Mouse (Mus musculus) midbrain, embryonic 16.5 days (tissue): ENCODE results near the gene Fev. TPM values are rescaled to one million over a fixed set of nuclear protein-coding genes. Genes with fewer than 3 reads are reported as not detected.

Source experiments
- ATAC-seq: fragments of 200-750 bp; cut with Nextera tagmentation; 2 replicates; pipeline ENCODE4 v1.8.0; 2017; ENCODE audit warnings: moderate TSS enrichment
- H3K27ac ChIP-seq: fragments of 300-500 bp; sonication (generic); 2 replicates; pipeline ENCODE4 v1.5.1; 2014; ENCODE audit warnings: mild to moderate bottlenecking, low read length, mixed read lengths
- H3K27me3 ChIP-seq: fragments of 300-500 bp; sonication (generic); 2 replicates; pipeline ENCODE4 v1.6.1; 2014; ENCODE audit warnings: low read depth, low read length, mixed read lengths; ENCODE audit not compliant: control insufficient read depth, insufficient read depth
- H3K36me3 ChIP-seq: fragments of 300-500 bp; sonication (generic); 2 replicates; pipeline ENCODE4 v1.6.1; 2014; ENCODE audit warnings: mild to moderate bottlenecking, low read length, moderate library complexity, mixed read lengths; ENCODE audit not compliant: control insufficient read depth, insufficient read depth
- H3K4me1 ChIP-seq: fragments of 300-500 bp; sonication (generic); 2 replicates; pipeline ENCODE4 v1.6.1; 2014; ENCODE audit warnings: mild to moderate bottlenecking, low read length, mixed read lengths; ENCODE audit not compliant: control insufficient read depth, insufficient read depth
- H3K4me2 ChIP-seq: fragments of 300-500 bp; sonication (generic); 2 replicates; pipeline ENCODE4 v1.6.1; 2014; ENCODE audit warnings: mild to moderate bottlenecking, low read length, mixed read lengths
- H3K4me3 ChIP-seq: fragments of 300-500 bp; sonication (generic); 2 replicates; pipeline ENCODE4 v1.5.1; 2014; ENCODE audit warnings: low read depth, mild to moderate bottlenecking, low read length, moderate library complexity, mixed read lengths
- H3K9ac ChIP-seq: fragments of 300-500 bp; sonication (generic); 2 replicates; pipeline ENCODE4 v1.6.1; 2014; ENCODE audit warnings: low read depth, low read length, mixed read lengths
- H3K9me3 ChIP-seq: fragments of 300-500 bp; sonication (generic); replicated peaks from 2 replicates; pipeline ENCODE4 v1.6.1; 2014; ENCODE audit warnings: mild to moderate bottlenecking, low read length, mixed read lengths; ENCODE audit not compliant: control insufficient read depth, poor library complexity, severe bottlenecking
- WGBS: fragments of 180-500 bp; shearing (Covaris S2); extraction: QIAGEN DNeasy Blood & Tissue Kit; methylation state at CpG from one replicate; pipeline ENCODE4 v1.1.7; 2014; 5-methylcytosine and 5-hydroxymethylcytosine counted together
- polyA plus RNA-seq: library from polyadenylated mRNA; unstranded; fragments of >200 nt; fragmentation: Nextera tagmentation; extraction: Ambion mirVana; gene quantifications from 2 replicates; pipeline ENCODE4 v1.2.1, GENCODE M21; 2015

Gene Fev
- polyA plus RNA-seq, 1 experiment from 2014 or later: 1.6 TPM

- Histone ChIP-seq H3K9ac (no peak overlapping the region), H3K4me2 (no peak overlapping the region; the same call in 1 of the 2 replicates), H3K4me3 (peak overlapping the region; percentile 47; the same call in 1 of the 2 replicates), H3K27me3 (peaks cover 60% of the 10 kb centered on the region), H3K9me3 (no peaks in the 10 kb centered on the region), H3K27ac (no peak overlapping the region), H3K4me1 (peaks cover 30% of the 10 kb centered on the region), H3K36me3 (no peaks in the 10 kb centered on the region)
- no peak for ATAC-seq
- WGBS: 3% methylated on average over 8 of the region's 8 CpGs
These were observed 2.4 kb downstream of the Fev start for GRCm38 (mm10) chr1:74882828-74883227.

DNA sequence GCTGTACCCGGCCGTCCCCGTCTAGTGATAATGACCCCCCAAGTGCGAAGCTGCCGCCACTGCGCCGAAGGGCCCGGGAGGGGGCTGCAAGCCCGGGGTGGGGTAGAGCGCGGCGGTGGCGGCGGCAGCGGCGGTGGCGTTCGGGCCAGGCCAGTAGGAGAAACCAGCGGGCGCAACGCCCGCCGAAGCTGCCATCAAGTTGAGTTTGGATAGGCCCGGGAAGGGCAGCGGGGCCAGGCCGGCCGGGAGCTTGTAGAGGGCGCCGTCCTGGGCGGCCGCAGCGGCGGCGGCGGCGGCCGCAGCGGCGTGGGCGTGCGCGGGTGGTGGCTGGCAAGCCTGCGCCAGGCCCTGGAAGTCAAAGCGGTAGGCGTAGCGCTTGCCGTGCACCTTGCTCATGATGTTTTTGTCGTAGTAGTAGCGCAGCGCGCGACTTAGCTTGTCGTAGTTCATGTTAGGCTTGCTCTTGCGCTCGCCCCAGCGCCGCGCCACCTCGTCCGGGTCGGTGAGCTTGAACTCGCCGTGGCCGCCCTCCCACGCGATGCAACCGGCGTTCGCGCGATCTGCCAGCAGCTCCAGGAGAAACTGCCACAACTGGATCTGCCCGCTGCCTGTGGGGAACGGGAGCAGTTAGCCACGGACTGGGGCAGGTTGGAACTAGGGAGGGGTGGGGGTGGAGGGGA, 3.0 kb downstream of the Fev start:
- peak overlapping the region; percentile 84 for H3K4me2 ChIP-seq
- no peak overlapping the region for H3K27ac ChIP-seq
- peak overlapping the region; percentile 56 for H3K9ac ChIP-seq
- no peaks in the 10 kb centered on the region for H3K36me3 ChIP-seq
- peak overlapping the region; percentile 47 for H3K4me3 ChIP-seq
- no peak for ATAC-seq
- H3K4me1 ChIP-seq: peaks cover 30% of the 10 kb centered on the region
- no peaks in the 10 kb centered on the region for H3K9me3 ChIP-seq
- H3K27me3 ChIP-seq: peaks cover 54% of the 10 kb centered on the region
- whole genome bisulfite sequencing: 1% methylated on average over 57 of the region's 74 CpGs

GRCm38 (mm10) chr1:74880785-74881360, 4.3 kb downstream of the Fev start:
- WGBS: 3% methylated on average over 18 of the region's 18 CpGs
- H3K36me3 ChIP-seq: no peaks in the 10 kb centered on the region
- peaks cover 41% of the 10 kb centered on the region for H3K27me3 ChIP-seq
- no peak overlapping the region for H3K27ac ChIP-seq
- ATAC-seq: peak; percentile 52; the same call in 1 of the 2 replicates
- H3K4me2 ChIP-seq: peak overlapping the region; percentile 25
- H3K4me1 ChIP-seq: peaks cover 29% of the 10 kb centered on the region
- H3K9me3 ChIP-seq: no peaks in the 10 kb centered on the region
- H3K9ac ChIP-seq: no peak overlapping the region
- no peak overlapping the region for H3K4me3 ChIP-seq

DNA sequence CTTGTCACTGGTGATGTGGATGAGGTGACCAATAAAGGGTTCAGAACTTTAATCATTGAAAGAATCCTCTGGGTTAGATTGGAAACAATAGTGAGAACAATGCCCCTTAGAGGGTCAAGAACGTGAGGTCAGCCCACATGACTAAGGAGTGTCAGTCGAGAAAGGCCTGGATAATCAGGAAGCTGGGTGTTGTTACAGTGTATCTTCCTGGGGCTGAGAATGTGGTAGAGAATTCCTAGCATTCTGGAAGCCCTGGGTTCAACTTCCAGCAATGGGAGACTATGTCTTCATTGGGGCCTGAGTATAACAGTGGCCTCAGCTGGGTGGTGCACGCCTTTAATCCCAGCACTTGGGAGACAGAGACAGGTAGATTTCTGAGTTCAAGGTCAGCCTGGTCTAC, 8.0 kb downstream of the Fev start:
- Histone ChIP-seq H3K9ac (no peak overlapping the region), H3K9me3 (no peaks in the 10 kb centered on the region), H3K27me3 (peaks cover 14% of the 10 kb centered on the region), H3K4me2 (no peak overlapping the region), H3K27ac (no peak overlapping the region), H3K36me3 (no peaks in the 10 kb centered on the region), H3K4me3 (no peak overlapping the region), H3K4me1 (peaks cover 9% of the 10 kb centered on the region)
- WGBS: 49% methylated on average over 3 of the region's 3 CpGs
- ATAC-seq: no peak

- 46% methylated on average over 2 of the region's 2 CpGs for WGBS
- no peak overlapping the region for H3K4me3 ChIP-seq
- no peaks in the 10 kb centered on the region; the same call in 1 of the 2 replicates for H3K27me3 ChIP-seq
- H3K9ac ChIP-seq: no peak overlapping the region
- no peaks in the 10 kb centered on the region for H3K36me3 ChIP-seq
- peaks cover 5% of the 10 kb centered on the region; the same call in 1 of the 2 replicates for H3K4me1 ChIP-seq
- no peak overlapping the region for H3K27ac ChIP-seq
- peak; percentile 56; the same call in 1 of the 2 replicates for ATAC-seq
- H3K9me3 ChIP-seq: no peaks in the 10 kb centered on the region
- H3K4me2 ChIP-seq: no peak overlapping the region
These were observed 13.0 kb downstream of the Fev start for GRCm38 (mm10) chr1:74872218-74872617.

- Histone ChIP-seq H3K9ac (no peak overlapping the region), H3K27me3 (no peaks in the 10 kb centered on the region), H3K4me2 (no peak overlapping the region), H3K9me3 (no peaks in the 10 kb centered on the region), H3K4me3 (no peak overlapping the region), H3K27ac (no peak overlapping the region), H3K4me1 (peaks cover 20% of the 10 kb centered on the region), H3K36me3 (no peaks in the 10 kb centered on the region)
- no peak for ATAC-seq
These were observed 23.4 kb downstream of the Fev start for GRCm38 (mm10) chr1:74861783-74862182.

DNA sequence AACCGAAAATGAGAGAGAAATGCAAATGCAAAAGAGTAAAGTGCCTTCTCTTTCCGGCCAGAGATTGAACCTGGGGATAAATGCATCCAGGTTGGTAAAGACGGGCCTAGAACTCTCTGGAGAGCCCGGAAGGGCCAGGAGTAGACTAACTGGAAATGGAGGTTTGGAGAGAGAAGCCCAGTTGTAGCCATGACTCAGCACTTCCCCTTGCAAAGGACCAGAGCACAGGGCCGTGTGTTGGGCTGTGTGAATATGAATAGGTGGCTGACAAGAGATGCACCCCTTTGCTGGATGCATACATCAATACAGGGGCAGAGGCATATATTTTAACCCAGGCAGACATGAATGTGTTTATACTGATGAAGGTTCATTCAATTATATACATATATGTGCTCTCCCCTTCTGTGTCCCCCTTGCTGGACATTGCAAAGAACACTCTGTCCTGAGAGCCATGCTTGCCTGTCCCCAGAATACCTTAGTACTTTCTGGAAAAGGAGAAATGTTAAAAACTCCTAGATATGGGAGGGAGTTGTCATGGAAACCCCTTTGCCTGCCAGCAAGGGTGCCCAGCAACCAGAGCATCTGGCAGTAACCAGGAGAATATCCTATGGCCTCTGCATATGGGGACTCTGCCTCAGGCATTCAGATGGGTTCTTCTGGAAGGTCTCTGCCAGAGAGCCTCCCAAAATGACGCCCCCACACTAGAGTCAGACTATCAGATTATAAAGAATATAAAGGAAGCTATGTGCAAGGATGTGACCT, 25.8 kb downstream of the Fev start:
- no peak for ATAC-seq
- H3K9ac ChIP-seq: peak overlapping the region; percentile 58
- no peaks in the 10 kb centered on the region for H3K9me3 ChIP-seq
- peak overlapping the region; percentile 94 for H3K4me3 ChIP-seq
- peak overlapping the region; percentile 90 for H3K4me2 ChIP-seq
- peaks cover 20% of the 10 kb centered on the region for H3K4me1 ChIP-seq
- H3K27me3 ChIP-seq: no peaks in the 10 kb centered on the region
- no peaks in the 10 kb centered on the region for H3K36me3 ChIP-seq
- peak overlapping the region; percentile 64 for H3K27ac ChIP-seq
- WGBS: 41% methylated on average over 6 of the region's 6 CpGs

- WGBS: 3% methylated on average over 16 of the region's 16 CpGs
- H3K4me2 ChIP-seq: peak overlapping the region; percentile 90
- H3K27ac ChIP-seq: peak overlapping the region; percentile 64
- H3K9ac ChIP-seq: peak overlapping the region; percentile 58
- ATAC-seq: no peak
- no peaks in the 10 kb centered on the region for H3K27me3 ChIP-seq
- peak overlapping the region; percentile 94 for H3K4me3 ChIP-seq
- H3K4me1 ChIP-seq: peaks cover 26% of the 10 kb centered on the region
- H3K9me3 ChIP-seq: no peaks in the 10 kb centered on the region
- no peaks in the 10 kb centered on the region for H3K36me3 ChIP-seq
These were observed 26.4 kb downstream of the Fev start for GRCm38 (mm10) chr1:74858805-74859204.
